Mouse (Mus musculus) CH12.LX (cell line): ENCODE measurements around the gene Pdha1. TPM values are rescaled to one million over a fixed set of nuclear protein-coding genes. Genes with fewer than 3 reads are reported as not detected.

Source experiments
- DNase-seq: peaks from one replicate; pipeline ENCODE4 v3.0.0-alpha.2; 2013; ENCODE audit errors: extremely low read depth
- H3K27ac ChIP-seq: 2 replicates; pipeline ENCODE4 v1.5.1; 2012; ENCODE audit warnings: low read depth, mild to moderate bottlenecking, control low read depth, moderate library complexity; ENCODE audit not compliant: insufficient read depth
- H3K27me3 ChIP-seq: replicated peaks from 2 replicates; pipeline ENCODE3; 2012; ENCODE audit warnings: inconsistent platforms
- H3K36me3 ChIP-seq, 2 experiments: replicated peaks in 1 of 2; 2 replicates each; pipeline versions ENCODE3 to v1.6.1; 2012; ENCODE audit warnings: inconsistent platforms in 1 of 2, low read length in 1 of 2, mild to moderate bottlenecking in 1 of 2, mixed read lengths in 1 of 2, moderate library complexity in 1 of 2; ENCODE audit not compliant: control insufficient read depth in 1 of 2, insufficient read depth in 1 of 2
- H3K4me1 ChIP-seq, 2 experiments: 2 replicates each; pipeline ENCODE4 v1.6.1; 2012; ENCODE audit warnings: inconsistent platforms in 1 of 2, moderate library complexity in 1 of 2; ENCODE audit not compliant: insufficient read depth in 2 of 2, control insufficient read depth in 1 of 2
- H3K4me2 ChIP-seq: 2 replicates; pipeline ENCODE4 v1.6.1; 2012; ENCODE audit warnings: low read depth, mild to moderate bottlenecking, control low read depth; ENCODE audit not compliant: poor library complexity, insufficient read depth, severe bottlenecking
- H3K4me3 ChIP-seq, 3 experiments: fragments of 150-350 bp in 1 of 3; sonication (generic) in 1 of 3; replicated peaks in 1 of 3; 2 replicates each; pipeline versions ENCODE3 to v1.5.1; 2011 to 2012; ENCODE audit warnings: low read depth in 2 of 3, low read length in 2 of 3, mild to moderate bottlenecking in 2 of 3, moderate library complexity in 2 of 3, control low read depth in 1 of 3, improper control_type of control experiment in 1 of 3, inconsistent platforms in 1 of 3, mixed read lengths in 1 of 3; ENCODE audit not compliant: poor library complexity in 1 of 3
- H3K79me2 ChIP-seq: replicated peaks from 2 replicates; pipeline ENCODE4 v1.6.1; 2012; ENCODE audit warnings: mild to moderate bottlenecking, moderate library complexity; ENCODE audit not compliant: control insufficient read depth, poor library complexity, insufficient read depth, severe bottlenecking; ENCODE audit errors: extremely low read depth
- H3K9ac ChIP-seq: 2 replicates; pipeline ENCODE4 v1.6.1; 2012; ENCODE audit warnings: low read depth, mild to moderate bottlenecking, control low read depth, moderate library complexity; ENCODE audit not compliant: insufficient read depth
- H3K9me3 ChIP-seq: replicated peaks from 2 replicates; pipeline ENCODE3; 2012; ENCODE audit warnings: low read length, inconsistent platforms, mixed read lengths
- CHD1 ChIP-seq: IDR thresholded peaks from 2 replicates; pipeline ENCODE4 v1.6.1; 2012; ENCODE audit warnings: low read depth, low read length, improper control_type of control experiment, inconsistent platforms
- EP300 ChIP-seq: IDR thresholded peaks from 2 replicates; pipeline ENCODE4 v1.6.1; 2011; ENCODE audit warnings: low read length, improper control_type of control experiment
- ETS1 ChIP-seq: conservative IDR thresholded peaks from 2 replicates; pipeline ENCODE4 v1.6.1; 2012; ENCODE audit warnings: low read depth, mild to moderate bottlenecking, inconsistent platforms, low read length, improper control_type of control experiment, moderate library complexity
- GABPA ChIP-seq: IDR thresholded peaks from 2 replicates; pipeline ENCODE4 v1.6.1; 2012; ENCODE audit warnings: low read depth, low read length, improper control_type of control experiment, inconsistent platforms; ENCODE audit not compliant: insufficient replicate concordance
- JUN ChIP-seq: IDR thresholded peaks from 2 replicates; pipeline ENCODE4 v1.6.1; 2011; ENCODE audit warnings: low read depth, mild to moderate bottlenecking, low read length, improper control_type of control experiment, moderate library complexity; ENCODE audit not compliant: insufficient read depth
- JUND ChIP-seq: conservative IDR thresholded peaks from 2 replicates; pipeline ENCODE4 v1.6.1; 2011; ENCODE audit warnings: low read depth, low read length, improper control_type of control experiment
- KAT2A ChIP-seq: IDR thresholded peaks from 2 replicates; pipeline ENCODE4 v1.6.1; 2012; ENCODE audit warnings: low read length, improper control_type of control experiment, inconsistent platforms; ENCODE audit not compliant: insufficient replicate concordance
- MAX ChIP-seq: IDR thresholded peaks from 2 replicates; pipeline ENCODE4 v1.6.1; 2011; ENCODE audit warnings: low read length, improper control_type of control experiment
- MAZ ChIP-seq: IDR thresholded peaks from 2 replicates; pipeline ENCODE4 v1.6.1; 2012; ENCODE audit warnings: low read depth, mild to moderate bottlenecking, inconsistent platforms, low read length, improper control_type of control experiment, moderate library complexity
- MEF2A ChIP-seq: IDR thresholded peaks from 2 replicates; pipeline ENCODE4 v1.6.1; 2014; ENCODE audit warnings: low read depth, mild to moderate bottlenecking, inconsistent platforms, low read length, improper control_type of control experiment, borderline replicate concordance
- MYC ChIP-seq: IDR thresholded peaks from 2 replicates; pipeline ENCODE4 v1.6.1; 2011; ENCODE audit warnings: low read depth, mild to moderate bottlenecking, improper control_type of control experiment, low read length
- POLR2A ChIP-seq: IDR thresholded peaks from 2 replicates; pipeline ENCODE4 v1.6.1; 2011; ENCODE audit warnings: low read depth, mild to moderate bottlenecking, improper control_type of control experiment, low read length
- POLR2AphosphoS2 ChIP-seq: IDR thresholded peaks from 2 replicates; pipeline ENCODE4 v1.6.1; 2011; ENCODE audit warnings: low read depth, low read length, improper control_type of control experiment
- SIN3A ChIP-seq: IDR thresholded peaks from 2 replicates; pipeline ENCODE4 v1.6.1; 2012; ENCODE audit warnings: low read length, improper control_type of control experiment, inconsistent platforms
- TBP ChIP-seq: conservative IDR thresholded peaks from 2 replicates; pipeline ENCODE4 v1.6.1; 2011; ENCODE audit warnings: low read depth, low read length, improper control_type of control experiment
- UBTF ChIP-seq: IDR thresholded peaks from 2 replicates; pipeline ENCODE4 v1.6.1; 2012; ENCODE audit warnings: low read depth, mild to moderate bottlenecking, inconsistent platforms, low read length, improper control_type of control experiment, moderate library complexity
- USF1 ChIP-seq: IDR thresholded peaks from 2 replicates; pipeline ENCODE4 v1.6.1; 2014; ENCODE audit warnings: low read depth, mild to moderate bottlenecking, inconsistent platforms, low read length, improper control_type of control experiment
- USF2 ChIP-seq: conservative IDR thresholded peaks from 2 replicates; pipeline ENCODE4 v1.6.1; 2011; ENCODE audit warnings: low read depth, low read length, improper control_type of control experiment
- ZC3H11A ChIP-seq: IDR thresholded peaks from 2 replicates; pipeline ENCODE4 v1.6.1; 2012; ENCODE audit warnings: low read depth, mild to moderate bottlenecking, inconsistent platforms, low read length, improper control_type of control experiment
- ZKSCAN1 ChIP-seq: IDR thresholded peaks from 2 replicates; pipeline ENCODE4 v1.6.1; 2012; ENCODE audit warnings: low read depth, inconsistent platforms, low read length, improper control_type of control experiment, borderline replicate concordance
- dilution Hi-C: fragments of 300-500 bp; cut with MboI; formaldehyde crosslinking; loops from 2 replicates; pipeline ENCODE4 v1.14.3; 2020; ENCODE audit warnings: low sequenced_read_pairs; ENCODE audit not compliant: extremely low pct_unique_long_range_greater_than_20kb, extremely low pct_ligation_motif_present
- in situ Hi-C: fragments of 300-500 bp; cut with MboI; formaldehyde crosslinking; loops from 3 replicates; pipeline ENCODE4 v1.14.3; 2019; ENCODE audit warnings: low sequenced_read_pairs, low pct_ligation_motif_present, low pct_unique_long_range_greater_than_20kb, mixed read lengths
- polyA plus RNA-seq: library from polyadenylated mRNA; unstranded; fragments of >175 nt; gene quantifications from 2 replicates; pipeline ENCODE4 v1.2.1, GENCODE M21; 2012; ENCODE audit warnings: low read depth; ENCODE audit not compliant: insufficient read length
- total RNA-seq, 2 experiments: library from RNA; depleted of rRNA; stranded (reverse); fragments of 300-350 nt in 1 of 2; fragments of >200 nt in 1 of 2; gene quantifications; 2 replicates each; pipeline ENCODE4 v1.2.3; 2012 to 2014

Gene Pdha1
- total and polyA plus RNA-seq, 3 experiments: 112 to 153 (median 114) TPM

DNA sequence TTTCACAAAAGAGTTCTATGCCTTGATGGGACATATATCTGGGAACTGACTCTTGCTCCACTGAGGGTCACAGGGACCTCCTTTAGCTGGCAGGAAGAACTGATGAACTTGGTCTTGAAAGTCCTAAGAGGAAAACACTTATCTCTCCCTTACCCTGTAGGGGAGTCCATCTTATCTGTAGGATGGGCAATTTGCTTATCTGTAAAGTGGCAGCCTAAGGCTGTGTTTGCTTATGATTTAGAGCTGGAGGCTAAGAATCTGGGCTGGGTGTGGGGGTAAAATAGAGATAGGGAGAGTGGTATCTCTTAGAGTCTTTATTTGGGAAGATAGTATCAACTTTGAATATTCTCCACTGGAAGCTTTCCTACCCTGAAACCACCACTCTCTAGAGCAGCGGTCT is 24.4 kb downstream of the Pdha1 start:
- DNase-seq: no peak
- in situ Hi-C loops: loop anchor here (10.0 kb wide), 1 partner anchor 489 kb away; the partner anchor contains the start of gene Sh3kbp1
- TF ChIP-seq USF1 (no peak), TBP (no peak), GABPA (no peak), USF2 (no peak), ZKSCAN1 (no peak), MAZ (no peak), ZC3H11A (no peak), MAX (no peak), JUND (no peak), MYC (no peak), POLR2A (no peak), UBTF (no peak), MEF2A (no peak), JUN (no peak), ETS1 (no peak)
- TF ChIP-seq, all 38 proteins: peak for 0
- peaks cover 4 to 7% of the 10 kb centered on the region in 2 experiments for H3K36me3 ChIP-seq
- no peak overlapping the region for H3K27ac ChIP-seq
- dilution Hi-C loops: no loop called here
- H3K4me3 ChIP-seq: no peak overlapping the region
- H3K4me1 ChIP-seq: peaks cover 0 to 11% of the 10 kb centered on the region in 2 experiments; a peak in 2 of 4 replicates
- H3K79me2 ChIP-seq: no peaks in the 10 kb centered on the region
- H3K4me2 ChIP-seq: no peak overlapping the region
- no peak overlapping the region for H3K9ac ChIP-seq
- H3K27me3 ChIP-seq: no peaks in the 10 kb centered on the region
- no peaks in the 10 kb centered on the region for H3K9me3 ChIP-seq

GRCm38 (mm10) chrX:160107817-160108216 is 30.4 kb downstream of the Pdha1 start:
- no peaks in the 10 kb centered on the region for H3K79me2 ChIP-seq
- no peaks in the 10 kb centered on the region for H3K9me3 ChIP-seq
- dilution Hi-C loops: no loop called here
- no peaks in the 10 kb centered on the region for H3K4me1 ChIP-seq
- no peak for DNase-seq
- H3K27ac ChIP-seq: no peak overlapping the region
- no peaks in the 10 kb centered on the region for H3K36me3 ChIP-seq
- TF ChIP-seq EP300: no peak
- no peak for TF ChIP-seq POLR2AphosphoS2
- no peak for TF ChIP-seq ZKSCAN1
- no peak for TF ChIP-seq KAT2A
- TF ChIP-seq CHD1: no peak
- TF ChIP-seq MEF2A: no peak
- TF ChIP-seq UBTF: no peak
- no peak for TF ChIP-seq SIN3A
- no peak for TF ChIP-seq ZC3H11A
- H3K27me3 ChIP-seq: no peaks in the 10 kb centered on the region
- in situ Hi-C loops: no loop called here
- no peak overlapping the region for H3K4me2 ChIP-seq
- no peak overlapping the region for H3K4me3 ChIP-seq
- H3K9ac ChIP-seq: no peak overlapping the region
